ENCODE assay signal across 8 mouse cellular contexts in genomic region chr14:119098851-119099569, GRCm38 (mm10). TPM values are rescaled to one million over a fixed set of nuclear protein-coding genes. Genes with fewer than 3 reads are reported as not detected.
DNase-seq lines count a peak whose midpoint lies in the region; TF ChIP-seq lines count a peak whose summit lies in the region.

TSS of gene Uggt2 (minus strand) at chr14:119099430.

- WGBS in olfactory bulb, adult 2 months = under 1% methylated on average over 72 of the region's 72 CpGs

- peak; percentile 46 for TF ChIP-seq POLR2A in olfactory bulb, adult 2 months (IDR thresholded peaks at IDR 0.05; ENCODE audit: insufficient read depth, low read depth, low read length)

- H3K27ac ChIP-seq in olfactory bulb, adult 2 months (ENCODE audit: insufficient read depth, low read depth, low read length) = peak within 1 kb of the TSS; percentile 41

- H3K4me1 ChIP-seq in olfactory bulb, adult 2 months (ENCODE audit: control insufficient read depth, insufficient read depth, low read length) = 0 out of 2 replicates have a peak, but pooled peaks cover 2% of the 10 kb centered on the region

- DNase-seq in R1 (ENCODE audit: low read depth, low spot score) = peak; percentile 52
- peak; percentile 94 for DNase-seq in cerebellum, adult 9-11 months
- peak; percentile 61 to 86 for DNase-seq in frontal cortex, adult 2 months (ENCODE audit: extremely low spot score in 1 of 2, low spot score in 1 of 2)
- DNase-seq in heart, postnatal 4 days = peak; percentile 84
- peak; percentile 37 for DNase-seq in layer of hippocampus, adult 9-10 months (ENCODE audit: low spot score)
- DNase-seq in lung, adult 18-20 months = peak; percentile 45 to 64
- DNase-seq in urinary bladder, postnatal 25 days (ENCODE audit: low spot score) = peak; percentile 71

- peak; percentile 62; the same call in 1 of the 2 replicates for TF ChIP-seq CTCF in olfactory bulb, adult 2 months (IDR thresholded peaks at IDR 0.05; ENCODE audit: insufficient read depth, low read depth, low read length)

- peak within 1 kb of the TSS; percentile 94 for H3K4me3 ChIP-seq in olfactory bulb, adult 2 months (ENCODE audit: insufficient read depth, low read depth, low read length)

RNA-seq across cellular contexts. Expression of gene Uggt2, which starts in this region (rescaled TPM):
- polyA plus RNA-seq in frontal cortex, adult 2 months (2012; rRNA removed) = 43.0 and 46.6 TPM in 2 replicates
- total RNA-seq in heart, postnatal 4 days (2021) = 1 to 10 TPM; 5.5 to 7.9 TPM
- polyA plus RNA-seq in olfactory bulb, adult 2 months (2012; ENCODE audit: insufficient read depth, insufficient read length, low replicate concordance, missing spikeins) = not detected in 2 replicates

Comparison
In these comparisons a context has a peak if more than half of its experiments do, and no peak if none do; other contexts are left out.
1. Peak in every context shown above with its lines: DNase-seq, H3K4me3 ChIP-seq and H3K27ac ChIP-seq.
2. RNA of gene Uggt2 (polyA plus RNA-seq): 43.0 to 46.6 TPM in frontal cortex, adult 2 months; not detected in olfactory bulb, adult 2 months; every median in the first group is over 10 times any median in the second.
3. DNase-seq: peak in every context shown above with its lines; median percentile 94 in cerebellum, adult 9-11 months; 84 in heart, postnatal 4 days; 74 in frontal cortex, adult 2 months; 71 in urinary bladder, postnatal 25 days; 54 in lung, adult 18-20 months; 52 in R1; 37 in layer of hippocampus, adult 9-10 months.